Mouse (Mus musculus) heart, adult 2 months (tissue): Measurements from ENCODE around the gene Pgd.
"Not testable (repeated sequence)": the region's sequence is repeated elsewhere in the genome, so short reads cannot be mapped to it uniquely, and the experiment has no call there.

Source experiments
- CTCF ChIP-seq: fragments of 200-600 bp; IDR thresholded peaks from 2 replicates; pipeline ENCODE4 v1.8.1; 2022; ENCODE audit warnings: antibody characterized with exemption, mild to moderate bottlenecking, moderate library complexity
- EP300 ChIP-seq: fragments of 200-500 bp; IDR thresholded peaks from 2 replicates; pipeline ENCODE4 v1.6.1; 2011; ENCODE audit warnings: low read depth, low read length, control low read depth; ENCODE audit not compliant: insufficient read depth
- POLR2A ChIP-seq: fragments of 200-500 bp; IDR thresholded peaks from 2 replicates; pipeline ENCODE4 v1.6.1; 2011; ENCODE audit warnings: mild to moderate bottlenecking, low read depth, low read length, control low read depth; ENCODE audit not compliant: insufficient read depth

DNA sequence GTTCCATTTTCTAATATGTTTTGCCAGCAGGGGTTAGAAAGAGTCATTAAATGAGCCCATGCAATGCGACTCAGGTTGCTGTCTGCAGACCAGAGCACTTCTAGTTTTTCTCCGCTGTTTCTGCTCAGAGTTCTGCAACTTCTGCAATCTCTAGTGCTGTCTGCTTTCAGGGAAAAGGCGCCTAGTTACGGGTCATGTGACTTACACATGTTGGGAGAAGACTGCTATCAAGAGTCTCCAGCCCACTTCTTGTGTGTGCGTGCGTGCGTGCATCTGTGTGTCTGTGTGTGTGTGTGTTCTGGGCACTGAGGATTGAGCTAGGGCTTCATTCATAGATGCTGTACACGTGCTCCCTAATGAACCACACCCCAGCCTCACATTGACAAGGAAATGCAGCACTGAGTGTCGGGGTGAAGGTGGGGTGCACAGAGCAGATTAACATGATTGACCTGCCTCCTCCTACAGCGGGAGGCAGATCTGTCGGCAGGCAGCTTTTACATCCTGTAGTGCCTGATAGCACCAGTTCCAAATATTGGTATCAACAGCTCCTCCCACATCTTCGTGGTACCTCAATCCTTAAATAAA, 46.5 kb downstream of the Pgd start:
- not testable (repeated sequence) for TF ChIP-seq EP300, CTCF, POLR2A
